Mouse (Mus musculus): Measurements from ENCODE around the gene Farp1.

- TF ChIP-seq CTCF (IDR thresholded peaks at IDR 0.05; ENCODE audit: extremely low read depth, insufficient read length, insufficient replicate concordance, low read depth, low read length) (no peak), POLR2A (IDR thresholded peaks at IDR 0.05; ENCODE audit: low read depth, low read length) (no peak)
Measured at GRCm38 (mm10) chr14:121182967-121183366, 148.0 kb downstream of the Farp1 start.
